Mouse (Mus musculus) c-Kit-positive CD71-negative TER-119-negative erythroid progenitor cells, embryonic 14.5 days (primary cell): ENCODE measurements around the gene Uhrf2.

Source experiments
- DNase-seq: peaks from one replicate; pipeline ENCODE4 v3.0.0-alpha.2; 2013; ENCODE audit warnings: low read depth

Gene Uhrf2

GRCm38 (mm10) chr19:30124999-30125669 is 94.8 kb downstream of the Uhrf2 start:
- DNase-seq: no peak

- DNase-seq: no peak
Observed at GRCm38 (mm10) chr19:30125670-30126059, 95.4 kb downstream of the Uhrf2 start.

- peak; percentile 44 for DNase-seq
Observed at GRCm38 (mm10) chr19:30128177-30128576, 97.9 kb downstream of the Uhrf2 start.

- DNase-seq: no peak
Observed at GRCm38 (mm10) chr19:30136308-30136707, 106.0 kb downstream of the Uhrf2 start.
